Mouse (Mus musculus): ENCODE measurements around the gene Samd14.

- TF ChIP-seq FLI1 (IDR thresholded peaks at IDR 0.05; ENCODE audit: low read length) (no peak), GATA1 (IDR thresholded peaks at IDR 0.05; ENCODE audit: borderline replicate concordance, low read length) (no peak)
These were observed 9.1 kb upstream of the Samd14 start for GRCm38 (mm10) chr11:95000548-95000947.
